Comparison of ENCODE assay signal across 27 mouse cellular contexts in the genomic region with DNA sequence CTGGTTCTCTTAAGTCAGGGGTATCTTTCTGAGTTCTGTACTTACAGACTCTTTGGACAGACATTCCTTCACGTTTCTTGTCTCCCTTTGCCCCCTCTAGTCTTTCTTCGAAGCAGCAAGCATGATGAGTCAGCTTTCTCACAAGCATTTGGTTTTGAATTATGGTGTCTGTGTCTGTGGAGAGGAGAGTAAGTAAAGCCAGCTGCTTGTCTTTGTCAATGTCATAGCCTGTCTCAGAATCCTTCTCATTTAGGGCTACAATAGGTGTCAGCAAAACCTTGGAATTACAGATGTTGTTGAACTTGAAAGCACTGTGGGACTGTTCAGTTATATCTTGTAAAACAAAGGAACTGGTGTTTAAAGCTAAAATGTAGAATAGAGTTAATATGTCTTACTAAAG. TPM values are rescaled to one million over a fixed set of nuclear protein-coding genes. Genes with fewer than 3 reads are reported as not detected.
DNase-seq lines count a peak whose midpoint lies in the region; ATAC-seq lines count a peak whose summit lies in the region.
"Had no signal": no experiment of that assay in that cellular context is flagged by ENCODE, and none has a peak within 500 bp of the region (broad histone marks: within the 10 kb centered on the region; RNA-seq: fewer than 3 reads in every experiment).

No protein-coding gene starts in this region.

- H3K4me1 ChIP-seq in heart, embryonic 11.5 days (ENCODE audit: control insufficient read depth, insufficient read depth, low read length) = no peaks in the 10 kb centered on the region
- H3K4me1 ChIP-seq: embryonic facial prominence, embryonic 12.5 days had no signal

- WGBS in heart, embryonic 11.5 days (ENCODE audit: insufficient replicate concordance) = 68% methylated on average over 2 of the region's 2 CpGs

- H3K36me3 ChIP-seq in heart, embryonic 11.5 days (ENCODE audit: control insufficient read depth, insufficient read depth, low read length) = no peaks in the 10 kb centered on the region

- no peak overlapping the region for H3K27ac ChIP-seq in heart, embryonic 11.5 days (ENCODE audit: low read depth, low read length)
- H3K27ac ChIP-seq: embryonic facial prominence, embryonic 12.5 days; gastrocnemius, adult 2 months; heart, embryonic 13.5 days; hindbrain, embryonic 14.5 days; hindbrain, postnatal 0 days had no signal

- no peaks in the 10 kb centered on the region for H3K27me3 ChIP-seq in heart, embryonic 11.5 days (ENCODE audit: control insufficient read depth, insufficient read depth, low read length)
- H3K27me3 ChIP-seq: embryonic facial prominence, embryonic 12.5 days; heart, embryonic 13.5 days had no signal

- peak; percentile 12 for DNase-seq in heart, adult 11 months
- peak; percentile 42 for DNase-seq in NIH3T3 (ENCODE audit: low read depth)
- peak; percentile 35 for DNase-seq in mesoderm, embryonic 11.5 days (ENCODE audit: low read depth, low spot score)
- no peak for DNase-seq in embryo, embryonic 11 days
- DNase-seq in spleen, postnatal 14 days (ENCODE audit: low spot score in 2 of 2) = no peak
- DNase-seq in adrenal gland, adult (ENCODE audit: inconsistent age in 2 of 2, low spot score in 1 of 2) = no peak
- DNase-seq: adrenal gland, adult 8-10 months; adrenal gland, postnatal 25 days; cerebellum, adult 11-12 months; cerebellum, adult 8-10 months; cerebellum, postnatal 10 days; cerebellum, postnatal 36 days; forebrain, postnatal 0 days; gastrocnemius, adult 2 months; gastrocnemius, postnatal 14 days; heart, adult 18-20 months; heart, postnatal 14 days; heart, postnatal 4 days had no signal

- H3K9me3 ChIP-seq in heart, embryonic 11.5 days (replicated peaks; ENCODE audit: control insufficient read depth, low read length) = no peaks in the 10 kb centered on the region
- H3K9me3 ChIP-seq: embryonic facial prominence, embryonic 12.5 days; heart, embryonic 13.5 days had no signal

- no peak overlapping the region for H3K4me2 ChIP-seq in heart, embryonic 11.5 days
- H3K4me2 ChIP-seq: embryonic facial prominence, embryonic 12.5 days; heart, embryonic 13.5 days; hindbrain, embryonic 14.5 days had no signal

- no peak overlapping the region for H3K4me3 ChIP-seq in heart, embryonic 11.5 days (ENCODE audit: low read depth, low read length)
- H3K4me3 ChIP-seq: embryonic facial prominence, embryonic 12.5 days; gastrocnemius, adult 2 months; heart, embryonic 13.5 days had no signal

- no peak for ATAC-seq in heart, embryonic 11.5 days (replicated peaks; ENCODE audit: insufficient number of reproducible peaks, low FRiP score, low TSS enrichment)
- ATAC-seq: forebrain, embryonic 14.5 days; forebrain, postnatal 0 days; hindbrain, postnatal 0 days; inflammation-experienced regulatory T-cells, adult 6 months; intestine, embryonic 16.5 days had no signal

- no peak overlapping the region for H3K9ac ChIP-seq in heart, embryonic 11.5 days (ENCODE audit: low read depth, low read length)
- H3K9ac ChIP-seq: embryonic facial prominence, embryonic 12.5 days; forebrain, postnatal 0 days; heart, embryonic 13.5 days; hindbrain, embryonic 14.5 days had no signal

RNA-seq across cellular contexts. Expression of a gene that starts 30.4 kb away (rescaled TPM):
- 5.5 and 6.6 TPM in 2 replicates for polyA plus RNA-seq in heart, embryonic 11.5 days (2014; fragmentation: Nextera tagmentation; extraction: Ambion mirVana)

RNA-seq across cellular contexts. Expression of a gene that starts 39.7 kb away (rescaled TPM):
- polyA plus RNA-seq in heart, embryonic 11.5 days (2014; fragmentation: Nextera tagmentation; extraction: Ambion mirVana) = 0.25 and 0.60 TPM in 2 replicates
- polyA plus RNA-seq: heart, embryonic 16.5 days; inflammation-experienced regulatory T-cells, adult 6 months; intestine, embryonic 16.5 days had no signal

RNA-seq across cellular contexts. Expression of a gene that starts 43.1 kb away (rescaled TPM):
- 9.8 and 10.4 TPM in 2 replicates for polyA plus RNA-seq in heart, embryonic 11.5 days (2014; fragmentation: Nextera tagmentation; extraction: Ambion mirVana)

Comparison
In these comparisons a context has a peak if more than half of its experiments do, and no peak if none do; other contexts are left out.
1. DNase-seq: peak in heart, adult 11 months (single experiment), NIH3T3 (single experiment) and mesoderm, embryonic 11.5 days (single experiment); none in embryo, embryonic 11 days (single experiment), spleen, postnatal 14 days (0 of 2) and adrenal gland, adult (0 of 2).